Comparison of ENCODE assay signal across 25 mouse cellular contexts in the genomic region with DNA sequence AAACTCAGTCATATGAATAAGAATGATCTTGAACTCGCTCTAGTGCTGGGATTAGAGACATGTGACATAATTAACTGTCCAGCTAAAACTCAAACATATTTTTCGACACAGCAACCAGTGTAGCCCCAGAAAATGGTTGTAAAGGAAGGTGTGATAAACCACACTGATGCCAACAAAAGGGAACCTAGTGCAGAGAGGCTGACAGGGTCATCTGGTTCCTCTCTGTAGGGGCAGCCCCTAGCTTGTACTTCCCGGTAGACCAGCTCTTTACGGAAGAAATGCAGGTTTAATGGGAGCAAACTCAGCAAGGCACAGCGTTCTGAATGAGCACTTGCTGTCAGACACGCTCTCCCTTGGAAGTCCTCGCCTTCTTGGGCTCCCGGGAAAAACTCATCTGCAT. TPM values are rescaled to one million over a fixed set of nuclear protein-coding genes. Genes with fewer than 3 reads are reported as not detected.
A peak's percentile ranks its signal among the peaks of the same experiment; 100 is the strongest.
DNase-seq lines count a peak whose midpoint lies in the region; ATAC-seq and TF ChIP-seq lines count a peak whose summit lies in the region.
"Had no signal": no experiment of that assay in that cellular context is flagged by ENCODE, and none has a peak within 500 bp of the region (broad histone marks: within the 10 kb centered on the region; RNA-seq: fewer than 3 reads in every experiment).

No protein-coding gene starts in this region.

- no peak overlapping the region for H3K27ac ChIP-seq in lung, embryonic 14.5 days (ENCODE audit: low read depth)
- H3K27ac ChIP-seq in bone marrow, adult 2 months (ENCODE audit: control insufficient read depth, insufficient read depth, low read depth, low read length, poor library complexity): 0 out of 2 replicates have a peak overlapping the region, but pooled peaks have one; percentile 7
- H3K27ac ChIP-seq: embryonic facial prominence, embryonic 12.5 days; forebrain, embryonic 15.5 days; heart, adult 2 months; heart, embryonic 15.5 days; hindbrain, embryonic 15.5 days had no signal

- 57% methylated on average over 8 of the region's 8 CpGs for WGBS in lung, embryonic 14.5 days
- 37% methylated on average over 8 of the region's 8 CpGs for WGBS in bone marrow, adult 2 months

- no peaks in the 10 kb centered on the region for H3K4me1 ChIP-seq in lung, embryonic 14.5 days (ENCODE audit: insufficient read depth)
- H3K4me1 ChIP-seq in bone marrow, adult 2 months (ENCODE audit: control insufficient read depth, insufficient read depth, low read length): no peaks in the 10 kb centered on the region
- H3K4me1 ChIP-seq: embryonic facial prominence, embryonic 12.5 days; forebrain, embryonic 15.5 days; heart, embryonic 15.5 days; hindbrain, embryonic 15.5 days had no signal

- no peak for ATAC-seq in lung, embryonic 14.5 days (ENCODE audit: insufficient read depth)
- ATAC-seq in megakaryocyte, adult 5-6 weeks (ENCODE audit: poor library complexity, severe bottlenecking): peak; percentile 80
- peak; percentile 28; the same call in 1 of the 2 replicates for ATAC-seq in neutrophil, adult 5-6 weeks (ENCODE audit: extremely low read depth, insufficient number of reproducible peaks, low FRiP score, poor library complexity, severe bottlenecking)
- ATAC-seq: forebrain, embryonic 15.5 days had no signal

- H3K9ac ChIP-seq in lung, embryonic 14.5 days: no peak overlapping the region
- H3K9ac ChIP-seq: embryonic facial prominence, embryonic 12.5 days; forebrain, embryonic 15.5 days; heart, embryonic 15.5 days; hindbrain, embryonic 15.5 days had no signal

- no peak for TF ChIP-seq POLR2A in bone marrow, adult 2 months (IDR thresholded peaks at IDR 0.05; ENCODE audit: borderline replicate concordance, control insufficient read depth, low read depth, low read length)

- no peak overlapping the region for H3K4me2 ChIP-seq in lung, embryonic 14.5 days
- H3K4me2 ChIP-seq: embryonic facial prominence, embryonic 12.5 days; forebrain, embryonic 15.5 days; heart, embryonic 11.5 days; heart, embryonic 15.5 days; hindbrain, embryonic 15.5 days had no signal

- H3K4me3 ChIP-seq in lung, embryonic 14.5 days (ENCODE audit: low read depth, low read length): no peak overlapping the region
- H3K4me3 ChIP-seq in bone marrow, adult 2 months (replicated peaks; ENCODE audit: control insufficient read depth, low read depth, low read length): no peak overlapping the region
- H3K4me3 ChIP-seq: embryonic facial prominence, embryonic 12.5 days; forebrain, embryonic 15.5 days; heart, adult 2 months; heart, embryonic 15.5 days; hindbrain, embryonic 15.5 days had no signal

- no peaks in the 10 kb centered on the region for H3K9me3 ChIP-seq in lung, embryonic 14.5 days (ENCODE audit: low read depth, low read length)
- H3K9me3 ChIP-seq: embryonic facial prominence, embryonic 12.5 days; forebrain, embryonic 15.5 days; heart, embryonic 15.5 days; hindbrain, embryonic 15.5 days had no signal

- peak; percentile 5 for DNase-seq in lung, embryonic 14.5 days
- no peak for DNase-seq in lung, postnatal 14 days
- DNase-seq in cerebellum, postnatal 36 days: no peak
- no peak for DNase-seq in thymus, postnatal 0 days (ENCODE audit: low spot score)
- no peak for DNase-seq in layer of hippocampus, postnatal 36 days
- DNase-seq: adrenal gland, adult 2 months; adrenal gland, postnatal 25 days; cerebellum, adult 2 months; cerebellum, postnatal 10 days; gastrocnemius, postnatal 10 days; heart, adult 2 months; heart, postnatal 14 days had no signal

- H3K27me3 ChIP-seq in lung, embryonic 14.5 days (ENCODE audit: insufficient read depth, low read length): no peaks in the 10 kb centered on the region
- H3K27me3 ChIP-seq: embryonic facial prominence, embryonic 12.5 days; forebrain, embryonic 15.5 days; heart, embryonic 15.5 days; hindbrain, embryonic 15.5 days had no signal

- H3K36me3 ChIP-seq in lung, embryonic 14.5 days (ENCODE audit: insufficient read depth): no peaks in the 10 kb centered on the region
- H3K36me3 ChIP-seq: embryonic facial prominence, embryonic 12.5 days; forebrain, embryonic 15.5 days; heart, embryonic 15.5 days; hindbrain, embryonic 15.5 days had no signal

- TF ChIP-seq CTCF in lung, embryonic 14.5 days (IDR thresholded peaks at IDR 0.05; ENCODE audit: low read depth): no peak
- no peak for TF ChIP-seq CTCF in bone marrow, adult 2 months (IDR thresholded peaks at IDR 0.05; ENCODE audit: control insufficient read depth, insufficient read depth, low read length)

RNA-seq across cellular contexts. Expression of a gene that starts 6.1 kb away (rescaled TPM):
- 0.24 and 0.32 TPM in 2 replicates for polyA plus RNA-seq in lung, embryonic 14.5 days (2014; fragmentation: Nextera tagmentation; extraction: Ambion mirVana)
- not detected in 2 replicates for polyA plus RNA-seq in bone marrow, adult 2 months (2011; ENCODE audit: insufficient read depth, insufficient read length, low replicate concordance, missing spikeins)
- not detected in 2 replicates for total RNA-seq in megakaryocyte, adult 5-6 weeks (2015)
- total RNA-seq in megakaryocyte, adult 5-6 weeks (2017): not detected in 2 replicates
- total RNA-seq in neutrophil, adult 5-6 weeks (2017): 0.23 TPM in 1 of 2 replicates, not detected in the other
- polyA plus RNA-seq in thymus, postnatal 0 days (2015; fragmentation: Nextera tagmentation; extraction: Ambion mirVana): 0.22 and 0.36 TPM in 2 replicates
- not detected for total RNA-seq in layer of hippocampus, postnatal 36 days (2021)
- total RNA-seq: adrenal gland, adult 2 months; adrenal gland, postnatal 25 days; gastrocnemius, postnatal 10 days; gastrocnemius, postnatal 4 days; heart, adult 2 months; heart, postnatal 14 days had no signal
- polyA plus RNA-seq: adrenal gland, adult 2 months; cerebellum, adult 2 months; cortical plate, adult 2 months; forebrain, embryonic 11.5 days; forebrain, embryonic 15.5 days; frontal cortex, adult 2 months; hindbrain, embryonic 11.5 days; hindbrain, embryonic 15.5 days had no signal

RNA-seq across cellular contexts. Expression of a gene that starts 34.0 kb away (rescaled TPM):
- polyA plus RNA-seq in lung, embryonic 14.5 days (2014; fragmentation: Nextera tagmentation; extraction: Ambion mirVana): 73.7 and 81.7 TPM in 2 replicates
- polyA plus RNA-seq in bone marrow, adult 2 months (2011; ENCODE audit: insufficient read depth, insufficient read length, low replicate concordance, missing spikeins): 12.4 and 23.2 TPM in 2 replicates
- 30.0 and 30.6 TPM in 2 replicates for total RNA-seq in megakaryocyte, adult 5-6 weeks (2015)
- 57.1 and 59.9 TPM in 2 replicates for total RNA-seq in megakaryocyte, adult 5-6 weeks (2017)
- 43.7 and 45.6 TPM in 2 replicates for total RNA-seq in neutrophil, adult 5-6 weeks (2017)
- polyA plus RNA-seq in thymus, postnatal 0 days (2015; fragmentation: Nextera tagmentation; extraction: Ambion mirVana): 29.6 and 30.9 TPM in 2 replicates
- 1 to 10 TPM; 6.9 to 7.0 TPM for total RNA-seq in layer of hippocampus, postnatal 36 days (2021)

RNA-seq across cellular contexts. Expression of a gene that starts 40.7 kb away (rescaled TPM):
- 1.8 and 2.2 TPM in 2 replicates for polyA plus RNA-seq in lung, embryonic 14.5 days (2014; fragmentation: Nextera tagmentation; extraction: Ambion mirVana)
- 1.7 and 5.6 TPM in 2 replicates for polyA plus RNA-seq in bone marrow, adult 2 months (2011; ENCODE audit: insufficient read depth, insufficient read length, low replicate concordance, missing spikeins)
- total RNA-seq in megakaryocyte, adult 5-6 weeks (2015): 9.0 and 9.5 TPM in 2 replicates
- 0.99 and 1.6 TPM in 2 replicates for total RNA-seq in megakaryocyte, adult 5-6 weeks (2017)
- total RNA-seq in neutrophil, adult 5-6 weeks (2017): 11.6 and 12.6 TPM in 2 replicates
- polyA plus RNA-seq in thymus, postnatal 0 days (2015; fragmentation: Nextera tagmentation; extraction: Ambion mirVana): 9.0 and 9.5 TPM in 2 replicates
- 1 to 10 TPM; 4.1 to 4.3 TPM for total RNA-seq in layer of hippocampus, postnatal 36 days (2021)

RNA-seq across cellular contexts. Expression of a gene that starts 42.9 kb away (rescaled TPM):
- polyA plus RNA-seq in lung, embryonic 14.5 days (2014; fragmentation: Nextera tagmentation; extraction: Ambion mirVana): 1.9 and 2.0 TPM in 2 replicates
- 7.0 and 10.7 TPM in 2 replicates for polyA plus RNA-seq in bone marrow, adult 2 months (2011; ENCODE audit: insufficient read depth, insufficient read length, low replicate concordance, missing spikeins)
- total RNA-seq in megakaryocyte, adult 5-6 weeks (2015): 3.2 and 5.9 TPM in 2 replicates
- total RNA-seq in megakaryocyte, adult 5-6 weeks (2017): 3.5 and 3.6 TPM in 2 replicates
- total RNA-seq in neutrophil, adult 5-6 weeks (2017): 23.3 and 25.0 TPM in 2 replicates
- 175 and 252 TPM in 2 replicates for polyA plus RNA-seq in thymus, postnatal 0 days (2015; fragmentation: Nextera tagmentation; extraction: Ambion mirVana)
- not detected for total RNA-seq in layer of hippocampus, postnatal 36 days (2021)
- polyA plus RNA-seq: cerebellum, adult 2 months; cortical plate, adult 2 months had no signal

RNA-seq across cellular contexts. Expression of a gene that starts 48.1 kb away (rescaled TPM):
- polyA plus RNA-seq in lung, embryonic 14.5 days (2014; fragmentation: Nextera tagmentation; extraction: Ambion mirVana): 4.3 and 5.4 TPM in 2 replicates
- 4.1 and 6.2 TPM in 2 replicates for polyA plus RNA-seq in bone marrow, adult 2 months (2011; ENCODE audit: insufficient read depth, insufficient read length, low replicate concordance, missing spikeins)
- total RNA-seq in megakaryocyte, adult 5-6 weeks (2015): 6.6 and 8.8 TPM in 2 replicates
- 19.2 and 21.2 TPM in 2 replicates for total RNA-seq in megakaryocyte, adult 5-6 weeks (2017)
- total RNA-seq in neutrophil, adult 5-6 weeks (2017): 22.1 and 24.0 TPM in 2 replicates
- 42.5 and 53.1 TPM in 2 replicates for polyA plus RNA-seq in thymus, postnatal 0 days (2015; fragmentation: Nextera tagmentation; extraction: Ambion mirVana)
- 1 to 10 TPM; 3.3 TPM for total RNA-seq in layer of hippocampus, postnatal 36 days (2021)
